Mouse (Mus musculus): Measurements from ENCODE around the gene Thpo. TPM values are rescaled to one million over a fixed set of nuclear protein-coding genes. Genes with fewer than 3 reads are reported as not detected.

The Thpo gene
- total RNA-seq, 2 experiments from 2014 or later: 0.18 TPM; not detected in 1

DNA sequence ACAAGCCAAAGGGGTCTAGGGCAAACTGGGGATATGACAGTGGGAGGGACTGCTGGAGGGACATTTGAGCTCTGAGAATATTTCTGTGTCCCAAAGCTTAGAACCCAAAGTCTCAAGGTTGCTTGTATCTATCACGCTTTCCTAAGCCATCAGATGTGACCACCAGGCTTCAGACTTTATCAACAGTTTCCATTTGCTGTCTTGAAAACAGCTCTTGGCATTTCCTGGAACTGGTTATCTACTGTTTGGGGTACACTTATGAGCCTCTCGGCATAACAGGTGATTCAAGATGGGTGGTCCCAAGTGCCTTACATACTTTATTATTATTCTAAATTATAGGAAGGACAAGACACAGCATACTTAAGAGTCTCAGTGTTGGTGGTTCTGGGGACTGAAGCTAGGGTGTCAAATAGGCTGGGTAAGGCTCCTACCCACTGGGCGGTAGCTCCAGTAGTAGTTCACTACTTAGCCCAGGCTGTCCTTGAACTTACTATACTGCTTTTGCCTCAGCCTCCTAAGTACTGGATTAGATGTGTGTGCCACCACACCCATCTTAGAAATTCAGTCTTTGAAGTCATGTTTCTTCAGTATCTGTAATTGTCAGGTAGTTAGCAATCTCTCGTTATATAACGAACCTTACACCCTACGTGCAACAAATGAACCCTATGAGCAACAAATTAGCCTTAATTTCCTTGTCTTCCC is 30.5 kb downstream of the Thpo start:
- DNase-seq: no peak

DNA sequence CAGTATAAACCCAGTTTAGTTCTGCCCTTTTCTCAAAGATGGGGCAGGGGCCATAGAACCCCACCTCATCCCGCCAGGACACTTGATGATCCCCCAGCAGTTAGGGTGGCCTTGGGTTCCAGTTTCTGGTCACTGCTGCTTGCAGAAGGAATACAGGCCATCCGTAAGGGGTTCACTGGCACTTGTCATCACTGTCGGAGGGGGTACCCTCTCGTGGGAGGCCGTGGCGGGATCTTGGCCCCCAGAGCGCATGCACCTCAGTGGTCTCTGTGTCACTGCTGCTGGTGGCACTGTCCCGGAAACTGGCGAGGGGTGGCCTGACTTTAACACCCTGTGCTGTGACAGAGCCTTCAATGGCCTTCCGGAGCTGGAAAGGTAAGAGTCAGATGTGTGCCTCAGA is 31.2 kb downstream of the Thpo start:
- DNase-seq: no peak

DNA sequence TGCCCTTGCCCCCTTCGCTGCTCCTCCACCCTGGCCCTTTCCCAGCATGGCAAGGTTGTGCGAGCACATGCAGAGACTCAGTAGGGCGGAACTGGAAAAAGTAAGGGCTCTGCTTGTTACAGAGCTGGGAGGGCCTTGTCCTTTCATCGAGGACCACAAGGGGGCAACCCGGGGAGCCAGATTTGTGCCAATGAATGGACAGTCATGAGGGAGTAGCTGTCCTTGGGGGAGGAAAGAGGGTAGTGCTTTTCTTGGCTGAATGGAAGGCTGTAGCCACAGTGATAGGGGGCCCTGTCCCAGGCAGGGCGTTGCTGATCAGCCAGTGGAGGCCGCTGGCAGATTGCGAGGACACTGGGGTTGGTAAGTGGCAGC is 31.8 kb downstream of the Thpo start:
- peak; percentile 57 to 65 for DNase-seq

DNA sequence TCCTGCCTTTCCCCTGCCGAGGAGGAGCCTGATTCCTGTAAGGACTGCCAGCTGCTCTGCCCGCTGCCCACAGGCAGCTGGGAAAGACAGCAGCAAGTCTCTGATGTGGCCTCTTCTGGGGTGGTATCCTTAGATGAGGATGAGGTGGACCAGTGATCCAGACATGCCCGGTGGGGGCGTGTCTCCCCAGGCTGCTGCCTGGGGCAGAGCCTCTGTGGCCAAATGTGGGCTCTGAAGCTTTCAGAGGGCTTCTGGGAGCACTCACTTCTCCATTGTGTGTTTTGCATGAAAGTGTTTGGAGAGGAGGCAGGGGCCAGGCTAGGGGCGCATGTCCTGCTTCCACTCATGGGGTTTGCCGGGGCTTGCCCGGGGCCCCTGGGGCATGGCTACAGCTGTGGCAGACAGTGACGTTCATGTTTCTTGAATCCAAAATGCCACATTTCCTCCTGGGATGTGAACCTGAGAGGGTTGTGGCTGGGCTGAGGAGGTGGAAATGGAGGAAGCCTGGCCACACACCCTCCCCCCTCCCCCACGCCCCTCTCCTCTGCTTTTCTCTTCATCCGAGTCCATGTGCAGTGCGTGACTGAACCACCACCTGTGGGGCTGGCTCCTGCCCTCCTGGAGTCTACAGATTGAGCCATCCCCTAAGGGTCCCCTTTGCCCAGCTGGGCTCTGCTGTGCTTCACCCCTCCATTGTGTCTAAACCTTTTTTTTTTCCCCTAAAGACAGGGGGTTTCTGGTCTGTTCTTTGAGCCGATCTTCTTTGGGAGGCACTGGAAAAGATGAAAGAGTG is 32.4 kb downstream of the Thpo start:
- no peak for DNase-seq

DNA sequence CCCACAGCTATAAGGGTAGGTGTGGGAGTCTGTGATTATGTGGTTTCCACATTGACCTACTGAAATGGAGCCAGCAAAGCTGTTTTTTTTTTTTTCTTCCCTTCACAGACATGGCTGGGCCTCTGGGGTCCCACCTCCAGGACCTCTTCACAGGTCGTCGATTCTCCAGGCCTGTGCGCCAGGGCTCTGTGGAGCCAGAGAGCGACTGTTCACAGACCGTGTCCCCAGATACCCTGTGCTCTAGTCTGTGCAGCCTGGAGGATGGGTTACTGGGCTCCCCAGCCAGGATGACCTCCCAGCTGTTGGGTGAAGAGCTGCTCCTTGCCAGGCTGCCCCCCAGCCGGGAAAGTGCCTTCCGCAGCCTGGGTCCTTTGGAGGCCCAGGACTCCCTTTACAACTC is 33.0 kb downstream of the Thpo start:
- DNase-seq: no peak

DNA sequence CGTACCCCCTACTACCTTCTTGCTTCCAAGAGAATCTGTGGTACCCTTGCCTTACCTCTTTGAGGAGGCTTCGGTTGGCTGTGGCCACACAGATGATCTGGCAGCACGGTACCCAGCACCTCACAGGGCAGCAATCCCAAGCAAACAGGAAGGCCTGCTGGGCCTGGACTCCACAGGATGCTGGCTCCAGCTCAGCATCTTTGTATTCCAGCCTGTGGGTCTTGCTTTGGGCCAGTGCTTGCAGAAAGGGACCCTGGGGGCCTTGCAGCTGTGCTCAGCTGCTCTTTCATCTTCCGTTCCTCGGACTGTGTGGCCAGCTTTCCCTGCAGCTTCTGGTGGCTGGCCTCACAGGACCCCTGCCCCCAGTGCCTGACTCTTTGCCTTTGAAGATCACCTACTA is 34.3 kb downstream of the Thpo start:
- DNase-seq: no peak

DNA sequence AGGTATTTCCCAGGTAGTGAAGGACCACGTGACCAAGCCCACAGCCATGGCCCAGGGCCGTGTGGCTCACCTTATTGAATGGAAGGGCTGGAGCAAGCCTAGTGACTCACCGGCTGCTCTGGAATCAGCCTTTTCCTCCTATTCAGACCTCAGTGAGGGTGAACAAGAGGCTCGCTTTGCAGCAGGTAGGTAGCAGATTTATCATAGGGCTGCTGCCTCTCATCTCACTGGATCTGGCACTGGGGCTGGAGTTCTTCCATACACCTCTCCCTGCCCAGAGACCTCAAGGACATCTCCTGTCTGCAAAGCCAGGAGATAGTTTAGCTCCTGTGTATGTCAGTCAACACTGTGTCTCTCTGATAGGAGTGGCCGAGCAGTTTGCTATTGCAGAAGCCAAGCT is 35.0 kb downstream of the Thpo start:
- no peak for DNase-seq

DNA sequence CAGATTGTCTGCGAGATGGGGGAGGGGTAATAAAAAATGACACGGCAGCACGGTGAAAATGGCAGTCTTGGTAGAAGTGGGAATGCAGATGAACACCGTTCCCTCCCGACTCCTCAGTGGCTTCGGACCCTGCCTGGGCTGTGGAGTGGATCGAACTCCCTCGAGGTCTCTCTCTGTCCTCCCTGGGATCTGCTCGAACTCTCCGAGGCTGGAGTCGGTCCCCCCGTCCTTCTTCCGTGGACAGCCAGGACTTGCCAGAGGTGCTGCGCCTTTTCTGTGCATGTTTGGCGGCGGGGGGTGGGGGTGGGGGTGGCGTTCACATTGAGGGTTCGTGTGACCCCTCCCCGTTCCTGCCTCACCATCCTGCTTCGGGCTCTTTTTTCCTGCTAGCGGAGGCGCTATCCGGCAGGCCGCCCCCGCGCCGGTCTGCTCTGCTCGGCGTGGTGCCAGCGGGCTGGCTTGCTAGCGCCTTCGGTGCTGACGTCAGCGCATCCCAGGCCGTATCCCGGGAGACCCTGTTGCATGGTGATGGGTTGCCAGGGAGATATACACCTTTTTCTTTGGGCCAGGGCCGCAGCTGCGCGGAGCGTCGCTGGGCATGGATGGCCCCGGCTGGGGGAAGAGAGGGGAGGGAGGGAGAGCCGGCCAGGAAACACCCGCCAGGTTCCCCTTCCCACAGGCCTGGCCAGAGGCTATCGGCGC is 38.5 kb downstream of the Thpo start:
- peak; percentile 86 to 91 for DNase-seq

DNA sequence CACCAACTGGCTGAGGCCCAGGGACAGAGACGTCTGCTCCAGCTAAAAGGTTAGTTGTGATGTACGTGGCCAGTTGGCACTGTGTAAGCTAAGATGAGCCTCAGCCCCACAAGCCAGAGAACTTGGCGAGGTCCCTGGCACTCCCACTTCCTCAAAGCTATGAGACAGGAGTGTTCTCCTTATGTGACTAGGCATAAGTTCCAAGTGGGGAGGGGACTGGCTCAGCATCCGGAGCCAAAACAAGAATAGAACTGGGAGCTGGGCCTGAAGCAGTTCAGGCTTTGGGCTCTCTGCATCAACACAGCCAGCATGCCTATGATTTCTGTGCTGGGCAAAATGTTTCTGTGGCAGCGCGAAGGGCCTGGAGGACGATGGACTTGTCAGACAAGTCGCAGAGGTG is 39.5 kb downstream of the Thpo start:
- DNase-seq: peak; percentile 70 to 80

DNA sequence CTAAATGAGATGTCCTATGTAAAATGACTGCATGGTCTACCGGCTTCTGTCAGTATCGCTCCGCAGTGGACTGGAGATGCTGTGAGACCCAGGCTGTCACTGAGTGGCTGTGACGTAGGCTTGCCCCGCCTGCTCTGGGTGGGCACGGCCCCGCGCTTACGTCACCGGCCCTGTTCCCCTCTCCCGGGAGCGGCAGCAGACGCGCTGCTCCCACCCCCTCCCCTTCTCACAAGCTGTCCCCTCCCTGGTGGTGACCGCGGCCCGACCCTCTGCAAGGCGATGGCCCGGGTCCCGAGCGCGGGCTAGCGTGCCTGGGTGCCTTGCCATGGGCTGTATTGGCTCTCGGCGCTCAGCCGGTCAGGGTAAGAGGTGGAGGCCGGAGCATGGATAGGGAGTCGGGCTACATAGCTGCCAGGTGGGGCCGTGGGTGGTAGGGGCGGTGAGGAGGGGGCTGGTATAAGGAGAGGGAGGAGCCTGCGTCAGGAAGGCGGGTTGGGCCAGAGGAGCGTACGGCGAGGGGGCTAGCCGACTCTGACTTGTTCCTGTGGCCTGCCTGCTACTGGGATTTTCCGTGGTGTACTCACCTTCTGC is 41.1 kb downstream of the Thpo start, which contains the start of gene Fam131a:
Gene Fam131a, plus strand, starts transcription at position 131 of the 591 bp plus-strand sequence.
- DNase-seq: peak; percentile 92 to 94

DNA sequence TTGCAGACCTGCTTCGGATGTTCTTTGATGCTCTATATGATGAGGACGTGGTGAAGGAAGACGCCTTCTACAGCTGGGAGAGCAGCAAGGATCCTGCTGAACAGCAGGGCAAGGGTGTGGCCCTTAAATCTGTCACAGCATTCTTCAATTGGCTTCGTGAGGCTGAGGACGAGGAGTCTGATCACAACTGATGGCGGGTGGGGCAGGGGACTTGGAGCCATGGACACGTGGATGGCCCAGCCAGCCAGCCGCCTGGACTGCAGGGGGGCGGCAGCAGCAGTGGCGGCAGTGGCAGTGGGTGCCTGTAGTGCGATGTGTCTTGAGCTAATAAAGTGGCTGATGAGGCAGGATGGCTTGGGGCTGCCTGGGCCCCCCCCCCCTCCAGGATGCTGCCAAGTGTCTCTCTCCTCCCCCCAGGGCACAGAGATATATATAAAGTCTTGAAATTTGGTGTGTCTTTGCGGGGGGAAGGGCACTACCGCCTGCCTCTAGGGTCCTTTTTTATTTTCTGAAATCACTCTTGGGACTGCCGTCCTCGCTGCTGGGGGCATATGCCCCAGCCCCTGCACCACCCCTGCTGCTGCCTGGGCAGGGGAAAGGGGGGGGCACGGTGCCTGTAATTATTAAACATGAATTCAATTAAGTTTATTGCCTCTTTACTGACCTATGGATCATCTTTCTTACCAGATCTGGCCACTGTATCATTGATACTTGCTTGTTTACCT is 41.9 kb downstream of the Thpo start:
- no peak for DNase-seq

DNA sequence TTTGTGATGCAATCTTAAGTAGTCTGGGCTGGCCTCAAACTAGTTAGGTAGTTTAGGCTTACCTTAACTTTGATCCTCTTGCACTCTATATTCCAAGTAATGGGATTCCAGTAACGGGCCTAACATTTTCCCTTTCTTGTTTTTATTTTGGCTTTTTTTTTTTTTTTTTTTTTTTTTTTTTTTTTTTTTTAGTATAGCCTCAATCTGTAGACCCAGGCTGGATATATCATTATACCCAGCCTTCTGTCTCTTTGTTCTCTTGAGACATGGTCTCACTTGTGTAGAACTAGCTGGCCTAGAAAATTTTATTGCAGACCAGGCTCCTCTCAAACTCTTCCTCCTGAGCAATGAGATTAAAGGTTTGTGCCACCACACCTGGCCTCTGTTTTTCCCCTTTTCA is 42.7 kb downstream of the Thpo start:
- no peak for DNase-seq

DNA sequence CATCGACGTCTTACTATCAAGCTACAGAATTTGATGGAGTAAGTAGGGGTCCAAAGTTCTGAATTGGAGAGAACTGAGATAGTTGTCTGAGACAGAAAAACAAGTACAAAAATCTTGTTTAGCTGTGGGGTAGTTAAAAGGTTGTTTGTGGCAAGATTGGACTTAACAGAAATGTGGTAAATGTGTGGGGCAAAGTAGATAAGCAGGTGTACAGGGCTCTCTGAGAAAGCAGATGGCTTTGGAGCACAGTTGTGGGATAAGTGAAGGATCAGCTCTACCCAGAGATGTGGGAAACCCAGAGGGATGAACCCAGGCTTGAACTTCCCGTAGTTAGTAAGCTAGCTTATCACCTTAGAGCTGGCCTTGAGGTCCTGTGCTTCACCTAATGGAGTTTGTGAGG is 43.5 kb downstream of the Thpo start:
- DNase-seq: no peak

DNA sequence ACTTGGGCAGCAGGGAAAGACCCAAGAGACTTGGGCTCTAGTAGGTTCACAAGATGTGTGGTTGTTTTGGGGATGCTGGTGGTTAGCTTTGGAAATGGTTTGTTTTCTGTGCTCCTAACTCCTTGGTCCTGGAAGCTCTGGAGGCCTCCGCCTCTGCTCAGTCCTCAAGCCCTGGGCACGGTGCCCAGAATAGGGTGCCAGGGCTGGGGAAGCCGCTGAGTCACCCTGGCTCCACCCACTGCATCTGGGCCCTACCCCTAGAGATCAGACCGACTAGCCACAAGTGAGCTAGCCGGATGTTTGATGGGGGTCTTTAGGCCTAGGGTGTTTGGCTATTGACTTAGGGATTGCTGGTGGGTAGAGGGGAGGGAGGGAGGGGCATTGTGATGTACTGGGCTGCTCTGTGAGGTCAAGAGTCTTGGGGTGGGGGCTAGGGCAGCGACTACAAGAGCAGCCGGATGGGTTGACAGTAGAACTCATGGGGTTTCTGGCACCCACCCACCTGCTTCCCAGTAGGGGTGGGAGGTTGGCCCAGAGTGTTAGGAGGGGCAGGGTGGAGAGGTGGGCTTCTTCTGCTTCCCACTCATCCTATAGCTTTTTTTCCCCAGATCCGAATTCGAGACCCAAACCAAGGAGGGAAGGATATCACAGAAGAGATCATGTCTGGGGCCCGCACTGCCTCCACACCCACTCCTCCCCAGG is 56.2 kb downstream of the Thpo start:
- DNase-seq: peak; percentile 87 to 92

DNA sequence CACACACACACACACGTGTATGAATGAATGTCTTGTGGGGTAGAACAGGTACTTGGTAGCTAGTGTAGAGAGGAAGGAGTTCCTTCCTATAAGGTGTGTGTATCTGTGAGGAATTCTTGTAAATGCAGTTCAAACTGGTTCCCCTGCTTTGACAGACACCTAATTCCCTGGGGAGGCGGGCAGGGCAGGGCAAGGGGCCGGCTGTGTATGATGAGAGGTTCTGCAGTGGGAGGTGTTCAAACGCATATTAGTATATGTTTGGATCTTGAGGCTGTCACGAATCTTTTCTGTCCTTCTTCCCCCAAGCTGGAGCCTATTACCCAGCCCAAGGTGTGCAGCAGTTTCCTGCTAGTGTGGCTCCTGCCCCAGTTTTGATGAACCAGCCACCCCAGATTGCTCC is 56.9 kb downstream of the Thpo start:
- DNase-seq: no peak

DNA sequence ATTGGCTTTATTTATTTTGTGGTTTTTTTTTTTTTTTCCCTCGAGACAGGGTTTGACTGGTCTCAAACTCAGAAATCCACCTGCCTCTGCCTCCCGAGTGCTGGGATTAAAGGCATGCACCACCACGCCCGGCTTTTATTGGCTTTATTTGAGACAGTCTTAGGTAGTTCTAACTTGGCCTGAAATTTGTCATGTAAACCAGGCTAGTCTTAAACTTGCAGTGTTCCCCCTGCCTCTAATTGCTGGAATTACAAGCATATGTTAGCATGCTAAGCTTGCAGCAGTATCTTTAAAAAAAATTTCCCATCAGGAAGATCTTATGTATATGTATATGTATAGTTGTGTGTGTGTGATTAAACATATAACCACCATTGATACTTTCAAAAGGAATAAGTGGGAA is 57.6 kb downstream of the Thpo start:
- DNase-seq: no peak

DNA sequence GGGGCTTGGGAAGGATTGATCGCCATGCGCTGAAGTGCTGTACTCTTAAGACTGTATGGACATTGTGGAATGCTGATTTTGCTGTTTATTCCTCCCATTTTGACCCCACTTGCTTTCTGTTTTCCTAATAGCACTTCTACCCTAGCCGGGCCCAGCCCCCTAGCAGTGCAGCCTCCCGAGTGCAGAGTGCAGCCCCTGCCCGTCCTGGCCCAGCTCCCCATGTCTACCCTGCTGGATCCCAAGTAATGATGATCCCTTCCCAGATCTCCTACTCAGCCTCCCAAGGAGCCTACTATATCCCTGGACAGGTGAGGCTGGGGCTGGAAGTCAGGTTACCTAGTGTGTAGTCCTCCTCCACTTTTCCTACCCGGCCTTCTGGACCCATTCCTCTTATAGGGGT is 59.1 kb downstream of the Thpo start:
- no peak for DNase-seq
